Mouse (Mus musculus): ENCODE data around the gene Dnah11.
"Not testable (repeated sequence)": the region's sequence is repeated elsewhere in the genome, so short reads cannot be mapped to it uniquely, and the experiment has no call there.

Gene Dnah11

DNA sequence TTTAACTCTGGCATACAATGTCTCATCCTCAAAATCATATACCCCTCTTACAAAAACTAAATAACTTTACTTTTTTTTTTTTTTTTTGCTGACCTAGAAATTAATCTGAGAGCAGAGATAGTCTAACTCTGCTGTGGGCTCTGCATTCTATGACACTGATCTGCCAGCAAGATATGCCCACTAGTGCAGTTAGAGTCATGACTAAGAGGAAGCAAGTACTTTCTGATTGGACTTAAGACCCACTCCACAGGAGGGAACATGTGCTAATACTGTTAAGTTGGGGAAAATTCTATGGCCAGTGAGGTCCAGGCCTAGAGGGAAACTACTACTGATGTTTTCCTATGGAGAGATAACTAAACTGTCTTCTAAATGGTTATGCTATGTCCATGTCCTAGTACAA is 225.1 kb downstream of the Dnah11 start:
- DNase-seq (ENCODE audit: low read depth, low spot score): no peak

GRCm38 (mm10) chr12:117962698-117963097 is 236.1 kb downstream of the Dnah11 start:
- DNase-seq (ENCODE audit: low read depth, low spot score): no peak

- DNase-seq (ENCODE audit: low read depth, low spot score): no peak
These were observed 239.6 kb downstream of the Dnah11 start for GRCm38 (mm10) chr12:117959213-117959612.

DNA sequence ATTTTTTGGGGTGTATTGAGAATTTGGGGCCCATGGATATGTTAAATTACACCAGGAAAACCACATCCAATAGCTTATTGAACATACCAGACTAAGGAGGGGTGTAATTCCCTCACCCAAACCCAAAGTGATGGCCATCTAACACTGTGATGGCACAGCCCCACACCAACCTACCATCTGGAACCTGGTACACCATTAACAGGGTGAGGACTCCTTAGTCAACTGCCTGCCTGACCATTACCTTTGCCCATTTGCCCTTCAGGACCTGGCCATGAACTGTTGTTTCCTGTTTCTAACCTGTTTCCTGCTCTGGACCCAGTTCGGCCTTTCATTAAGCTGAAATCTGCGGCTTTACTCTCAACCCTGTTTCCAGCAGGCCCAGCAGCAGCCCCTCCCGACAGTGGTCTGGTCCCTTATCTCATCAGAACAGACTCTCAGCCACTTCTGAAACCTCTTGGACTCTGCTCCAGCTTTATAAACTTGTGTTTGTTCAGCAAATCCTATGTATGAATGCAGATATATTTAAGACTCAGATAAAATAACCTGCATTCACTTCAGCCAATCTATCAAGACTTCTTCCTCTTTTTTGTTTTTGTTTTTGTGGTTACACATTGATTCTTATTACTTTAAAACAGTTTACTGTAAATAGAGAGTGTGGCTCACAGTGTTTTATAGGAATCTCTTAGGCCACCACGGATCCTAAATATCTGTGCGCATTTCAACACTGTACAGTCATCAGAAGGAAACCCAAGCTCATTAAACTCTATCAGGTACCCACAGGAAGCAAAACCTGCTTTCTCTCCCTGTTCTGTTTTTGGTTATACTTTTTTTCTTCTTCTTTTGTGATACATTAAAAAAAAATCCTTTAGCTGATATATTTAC is 251.8 kb downstream of the Dnah11 start:
- DNase-seq (ENCODE audit: low read depth, low spot score): peak; percentile 20

GRCm38 (mm10) chr12:117941947-117942346 is 256.9 kb downstream of the Dnah11 start:
- DNase-seq (ENCODE audit: low read depth, low spot score): no peak

DNA sequence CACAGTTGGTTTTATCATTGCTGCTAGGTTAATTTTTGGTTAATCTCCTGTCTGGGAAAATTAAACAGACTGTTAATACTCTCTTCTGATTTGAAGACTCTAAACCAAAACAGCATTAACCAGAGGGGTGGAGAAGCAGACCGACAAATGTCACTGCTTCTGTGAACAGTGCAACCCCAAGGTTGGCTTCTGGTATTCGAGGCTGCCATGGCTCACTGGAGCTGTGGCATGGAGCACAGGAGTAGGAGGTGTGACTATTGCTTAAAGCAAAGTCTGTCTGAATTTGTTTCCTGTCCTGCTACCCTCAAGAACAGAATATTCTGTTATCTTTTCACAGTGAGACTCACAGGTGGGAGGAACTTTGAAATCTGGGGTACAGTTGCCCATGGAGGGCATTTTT is 260.6 kb downstream of the Dnah11 start:
- DNase-seq (ENCODE audit: low read depth, low spot score): no peak

GRCm38 (mm10) chr12:117932026-117932425 is 266.8 kb downstream of the Dnah11 start:
- DNase-seq (ENCODE audit: low read depth, low spot score): peak; percentile 15

GRCm38 (mm10) chr12:117929768-117930167 is 269.1 kb downstream of the Dnah11 start:
- DNase-seq (ENCODE audit: low read depth, low spot score): no peak

DNA sequence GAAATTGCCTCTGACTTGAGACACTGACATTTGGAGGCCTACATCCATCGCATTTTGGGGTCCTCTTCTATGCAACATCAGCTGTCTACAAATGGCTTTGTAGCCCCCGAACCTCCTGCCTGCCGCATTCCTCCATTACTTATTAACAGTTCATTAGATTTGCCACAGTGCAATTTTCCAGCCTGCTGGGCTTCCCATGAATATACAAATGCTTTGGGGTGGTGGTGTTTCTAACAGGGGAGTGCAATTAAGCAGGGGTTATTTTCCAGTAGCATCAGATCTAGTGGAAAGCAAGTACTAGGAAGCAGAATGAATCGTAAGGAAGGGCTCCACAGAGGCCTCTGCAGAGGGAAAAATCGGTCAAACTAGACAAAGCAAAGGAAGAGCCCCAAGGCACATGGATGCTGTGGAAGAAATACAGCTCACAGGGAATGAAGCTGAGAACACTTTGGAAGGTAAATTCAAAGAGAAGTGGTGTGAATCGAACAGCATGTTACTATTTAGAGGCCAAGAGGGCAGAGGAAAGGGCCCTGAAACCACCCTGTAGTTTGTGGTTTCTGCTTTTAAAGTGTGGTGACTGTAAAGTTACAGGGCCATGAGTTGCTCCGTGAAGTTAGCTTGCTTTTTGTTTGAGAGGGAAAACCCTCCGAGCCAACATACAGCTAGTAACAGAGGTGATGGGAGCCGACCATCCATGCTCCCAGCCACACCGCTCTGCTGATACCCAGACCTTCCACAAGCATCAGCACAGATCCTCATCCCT is 282.8 kb downstream of the Dnah11 start:
- no peak for DNase-seq (ENCODE audit: low read depth, low spot score)

DNA sequence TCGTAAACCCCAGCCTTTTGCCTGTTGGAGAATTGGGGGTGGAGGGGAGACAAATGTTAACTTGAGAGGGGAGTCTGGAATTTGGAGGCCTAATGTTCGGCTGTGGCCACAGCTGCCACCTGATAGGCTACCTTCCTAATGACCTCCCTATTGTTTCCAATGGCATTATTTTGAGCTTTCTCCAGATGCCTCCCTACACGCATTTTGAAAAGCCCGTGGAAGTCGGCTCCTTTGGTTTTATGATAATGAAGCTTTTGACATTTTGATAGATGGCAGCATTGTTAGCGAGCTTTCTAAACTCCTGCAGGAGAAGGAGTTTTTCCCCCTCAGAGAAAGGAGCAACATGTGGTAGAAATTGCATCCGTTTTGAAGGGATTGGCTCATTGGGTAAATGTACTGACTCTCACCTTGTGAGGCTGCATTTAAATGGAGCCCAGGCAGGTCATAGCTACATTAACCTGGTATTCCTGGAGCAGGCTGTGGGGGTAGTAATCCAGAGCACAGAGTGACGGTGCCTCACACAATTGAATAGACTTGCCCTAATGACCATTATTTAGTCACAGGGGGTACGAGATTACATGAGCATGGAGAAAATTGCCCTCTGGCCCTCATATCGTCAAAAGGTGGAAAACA is 284.1 kb downstream of the Dnah11 start:
- DNase-seq (ENCODE audit: low read depth, low spot score): no peak

DNA sequence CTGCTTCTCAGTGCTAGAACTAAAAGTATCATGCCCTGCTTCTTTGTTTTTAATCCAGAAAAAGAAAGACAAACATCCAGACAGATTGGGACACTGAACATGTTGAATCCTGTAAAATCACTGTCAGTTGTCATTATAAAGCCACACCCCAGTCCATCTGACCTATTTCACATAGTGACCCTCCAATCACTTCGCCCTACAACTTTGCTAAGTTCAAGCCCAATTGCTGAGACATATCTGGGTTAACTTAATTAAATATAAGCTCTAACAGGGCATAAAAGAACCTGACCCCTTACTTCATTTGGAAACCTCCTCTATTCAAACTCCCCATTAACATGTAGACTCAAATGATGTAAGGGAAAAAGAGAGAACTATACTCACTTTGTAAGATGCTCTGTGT is 287.4 kb downstream of the Dnah11 start:
- no peak for DNase-seq (ENCODE audit: low read depth, low spot score)

DNA sequence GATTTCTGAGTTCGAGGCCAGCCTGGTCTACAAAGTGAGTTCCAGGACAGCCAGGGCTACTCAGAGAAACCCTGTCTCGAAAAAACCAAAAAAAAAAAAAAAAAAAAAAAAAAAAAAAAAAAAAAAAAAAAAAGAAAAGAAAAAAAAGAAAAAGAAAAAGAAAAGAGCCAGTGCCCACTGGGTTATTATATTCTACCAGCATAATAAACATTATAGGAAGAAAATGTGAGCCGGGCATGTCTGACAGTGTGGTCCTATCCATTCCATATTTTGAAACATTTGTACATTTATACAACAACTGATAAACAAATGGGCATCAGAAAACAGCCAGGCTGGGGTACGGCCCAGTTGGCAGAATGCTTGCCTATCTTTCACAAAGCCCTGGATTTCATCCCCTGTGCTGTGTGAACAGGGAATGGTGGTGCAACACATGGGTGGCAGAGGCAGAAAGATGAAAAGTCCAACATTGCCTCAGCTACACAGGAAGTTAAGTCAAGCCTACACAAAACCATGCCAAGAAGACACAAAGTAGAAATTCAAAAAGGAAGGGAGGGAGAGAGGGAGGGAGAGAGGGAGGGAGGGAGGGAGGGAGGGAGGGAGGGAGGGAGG is 293.5 kb downstream of the Dnah11 start:
- not testable (repeated sequence) for DNase-seq (ENCODE audit: low read depth, low spot score)

DNA sequence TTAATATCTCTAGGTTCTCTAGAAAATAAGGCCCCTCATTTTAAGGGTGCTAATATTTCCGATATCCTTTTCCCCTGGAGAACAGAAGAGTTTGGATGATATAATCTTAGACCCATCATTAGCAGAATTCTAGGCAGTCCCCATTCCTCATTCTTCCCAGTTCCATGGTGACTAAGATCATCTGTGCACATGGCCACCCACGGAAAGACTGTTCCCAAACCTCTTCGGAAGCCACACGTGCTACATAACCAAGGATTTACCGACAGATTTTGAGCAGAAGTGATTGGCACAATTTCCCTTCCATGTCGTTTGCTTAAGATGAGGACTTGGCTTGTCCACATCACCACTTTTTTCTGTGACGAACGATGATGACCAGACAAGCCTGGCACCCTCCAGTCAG is 295.2 kb downstream of the Dnah11 start:
- DNase-seq (ENCODE audit: low read depth, low spot score): no peak

DNA sequence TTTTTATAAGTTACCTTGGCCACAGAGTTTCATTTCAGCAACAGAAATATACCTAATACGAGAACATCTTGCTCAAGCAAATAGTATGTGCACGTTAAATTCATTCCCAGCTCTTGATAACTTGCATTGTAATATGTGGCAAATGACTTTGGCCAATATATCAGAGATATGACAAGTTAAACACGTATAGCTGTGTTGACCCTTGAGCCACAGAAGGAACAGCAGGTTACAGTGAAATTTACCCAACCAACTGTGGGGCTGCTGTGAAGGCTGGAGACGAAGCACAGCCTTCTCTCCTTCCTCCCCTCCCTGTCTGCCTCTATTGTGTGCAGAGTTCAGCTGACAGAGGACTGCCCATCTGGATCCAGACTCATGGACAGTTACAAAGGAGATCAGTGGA is 297.5 kb downstream of the Dnah11 start:
- DNase-seq (ENCODE audit: low read depth, low spot score): not testable (repeated sequence)

- DNase-seq (ENCODE audit: low read depth, low spot score): not testable (repeated sequence)
These were observed 298.0 kb downstream of the Dnah11 start for GRCm38 (mm10) chr12:117900798-117901197.

DNA sequence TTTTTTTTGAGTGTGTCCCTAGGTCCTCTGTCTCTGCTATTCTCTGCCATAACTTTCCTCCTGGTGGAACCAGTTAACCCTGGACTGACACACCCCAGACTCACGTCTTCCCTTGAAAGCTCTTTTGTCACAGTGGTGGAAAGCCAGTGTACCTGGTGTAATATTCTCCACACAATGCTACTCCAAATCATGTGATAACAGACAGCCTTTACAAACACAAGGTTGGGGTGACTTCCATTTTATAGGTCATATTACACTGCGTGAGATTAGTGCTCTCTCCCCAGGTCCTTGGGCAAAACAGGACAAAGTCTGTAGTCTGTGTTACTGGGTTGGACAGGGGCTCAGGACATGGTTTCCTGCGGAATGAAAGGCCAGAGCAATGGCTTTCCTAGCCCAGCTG is 311.4 kb downstream of the Dnah11 start:
- no peak for DNase-seq (ENCODE audit: low read depth, low spot score)

DNA sequence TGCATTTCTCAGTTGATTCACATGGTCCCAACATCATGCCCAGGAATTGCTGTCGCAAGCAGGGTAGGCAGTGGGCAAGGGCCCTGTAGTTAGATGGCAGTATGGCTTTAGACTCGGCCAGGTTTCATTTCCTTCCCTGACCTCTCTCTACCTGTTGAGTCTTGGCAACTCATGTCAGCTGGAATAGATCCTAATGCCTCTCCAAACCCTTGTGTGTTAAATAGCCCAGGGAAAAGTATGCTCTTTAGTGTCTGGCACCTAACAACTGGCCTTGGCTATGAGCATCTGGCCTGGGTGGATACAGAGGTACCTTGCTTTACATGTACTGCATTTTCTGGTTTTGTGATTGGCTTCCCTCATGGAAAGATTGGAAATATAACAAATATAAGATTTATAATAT is 314.2 kb downstream of the Dnah11 start:
- no peak for DNase-seq (ENCODE audit: low read depth, low spot score)

DNA sequence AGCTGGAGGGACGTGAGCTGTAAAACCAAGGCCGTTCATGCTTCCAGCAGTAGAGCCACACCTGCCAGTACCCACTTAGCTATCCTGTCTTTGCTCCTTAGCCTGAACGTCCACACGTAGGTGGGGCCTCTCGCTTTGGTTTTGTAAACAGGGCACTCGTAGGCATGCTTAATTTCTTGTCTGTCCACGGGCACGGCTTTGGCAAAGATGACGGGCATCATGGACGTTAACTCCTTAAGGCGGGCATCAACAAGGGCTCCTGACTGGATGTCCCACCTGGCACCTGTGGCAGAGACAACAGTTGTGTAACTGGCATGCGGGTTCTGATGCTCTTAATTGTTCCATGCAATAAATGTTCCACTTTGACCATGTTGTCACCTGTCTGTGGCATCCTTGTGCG is 320.5 kb downstream of the Dnah11 start:
- no peak for DNase-seq (ENCODE audit: low read depth, low spot score)

- DNase-seq (ENCODE audit: low read depth, low spot score): no peak
These were observed 326.6 kb downstream of the Dnah11 start for GRCm38 (mm10) chr12:117872265-117872664.

DNA sequence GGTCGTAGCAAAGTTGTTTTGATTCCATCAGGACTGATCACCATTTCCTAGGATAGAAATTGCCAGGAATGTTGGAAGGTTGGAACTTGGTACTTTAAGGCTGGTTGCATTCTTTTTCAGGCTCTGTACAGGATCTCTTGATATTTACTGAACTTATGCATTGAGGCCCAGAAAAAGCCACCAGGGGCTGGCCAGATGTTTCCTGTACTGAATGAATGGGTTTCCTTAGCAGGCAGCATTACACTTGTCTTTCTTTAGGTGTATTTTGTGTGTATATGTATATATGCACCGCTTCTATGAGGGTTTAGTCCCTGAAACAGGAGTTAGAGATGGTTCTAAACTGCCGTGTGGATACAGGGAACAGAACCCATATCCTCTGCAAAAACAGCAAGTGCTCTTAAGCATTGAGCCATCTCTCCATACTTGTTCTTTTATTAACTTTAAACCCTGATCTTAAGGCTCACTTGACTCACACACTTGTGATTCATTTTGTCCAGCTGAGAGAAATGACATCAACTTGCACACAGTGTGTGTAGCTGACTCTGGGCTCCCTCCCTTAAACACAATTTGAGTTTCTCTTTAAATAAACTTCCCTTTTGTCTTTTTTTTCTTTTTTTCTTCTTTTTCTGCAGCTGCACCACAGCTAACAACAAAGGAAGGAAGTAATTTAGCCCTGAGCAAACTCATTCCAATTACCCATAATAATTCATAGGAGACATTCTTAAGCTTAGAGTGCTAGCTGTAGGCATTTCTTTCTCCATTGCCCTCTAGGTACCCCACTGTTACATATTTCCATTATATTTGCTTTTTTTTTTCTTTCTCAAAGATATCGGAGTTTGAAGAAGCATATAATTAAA is 330.9 kb downstream of the Dnah11 start:
- no peak for DNase-seq (ENCODE audit: low read depth, low spot score)

GRCm38 (mm10) chr12:117862655-117863054 is 336.2 kb downstream of the Dnah11 start:
- no peak for DNase-seq (ENCODE audit: low read depth, low spot score)
